Mouse (Mus musculus) yolk sac, embryonic 10.5 days (tissue): ENCODE data around the gene Serpina7.

Experiments used
- DNase-seq: peaks from one replicate; pipeline ENCODE4 v3.0.0-alpha.2; 2017; ENCODE audit warnings: low spot score

The Serpina7 gene

GRCm38 (mm10) chrX:139085077-139085476 lies at the start of gene Serpina7:
TSS of gene Serpina7 (minus strand) at chrX:139085236.
- DNase-seq = peak; percentile 1

DNA sequence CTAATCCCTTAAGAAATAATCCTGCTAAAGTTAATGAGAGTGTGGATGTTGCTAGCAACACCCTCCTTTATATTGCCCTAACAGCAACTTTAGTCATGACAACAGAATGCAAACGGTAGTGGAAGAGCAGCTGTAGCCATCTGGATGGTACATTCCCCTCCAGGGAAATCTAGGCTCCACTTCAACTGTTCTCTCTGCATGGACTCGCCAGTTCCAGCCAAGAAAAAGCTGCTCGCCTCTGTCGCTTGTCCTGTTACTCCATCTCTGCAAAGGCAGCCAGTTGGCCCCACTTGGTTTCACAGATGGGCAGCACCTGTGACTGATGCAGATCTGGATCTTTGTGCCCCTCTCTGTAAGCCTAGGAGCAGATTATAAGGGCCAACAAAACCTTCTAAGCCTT lies 49.0 kb upstream of the Serpina7 start:
- no peak for DNase-seq

GRCm38 (mm10) chrX:139097197-139097596 lies 12.2 kb upstream of the Serpina7 start:
- no peak for DNase-seq

DNA sequence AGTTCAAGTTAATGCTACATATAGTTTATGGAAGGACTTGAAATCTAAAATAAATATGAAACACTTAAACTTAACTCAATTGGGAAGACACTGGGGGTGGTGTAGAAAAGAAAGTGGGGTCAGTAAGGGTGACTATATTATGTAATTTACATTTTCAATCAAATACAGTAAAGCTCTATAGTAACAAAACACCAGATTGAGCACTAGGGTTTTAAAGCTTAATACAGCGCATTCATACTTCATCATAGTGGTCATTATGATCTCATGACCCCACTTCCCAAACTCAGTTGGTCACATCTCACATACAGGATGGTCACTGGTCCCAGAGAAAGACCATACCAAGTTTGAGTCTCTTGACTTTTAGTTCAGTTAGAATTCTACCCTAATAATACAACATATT lies 907 bp upstream of the Serpina7 start, which contains the start of gene 4930513O06Rik:
Gene 4930513O06Rik, plus strand, starts transcription at position 301 of the 400 bp plus-strand sequence.
- no peak for DNase-seq

DNA sequence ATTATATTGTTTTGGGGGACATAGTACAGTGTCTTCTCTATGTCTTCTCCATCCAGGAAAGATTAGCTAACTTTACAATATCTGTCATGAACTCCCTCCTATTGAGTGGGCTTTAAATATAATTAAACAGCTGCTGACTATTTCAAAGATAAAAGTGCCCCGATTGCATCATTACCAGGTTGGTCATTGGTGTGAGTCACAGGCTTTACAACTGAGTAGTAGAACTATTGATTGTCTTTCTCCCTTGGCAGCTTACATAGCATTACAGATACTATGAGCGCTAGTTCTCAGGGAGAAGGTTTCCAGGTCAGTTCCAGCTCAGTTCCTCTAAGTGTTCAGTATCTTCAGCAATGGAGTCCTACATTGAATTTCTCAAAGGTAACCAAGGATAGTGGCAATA lies 6.5 kb downstream of the Serpina7 start:
- DNase-seq = no peak

- DNase-seq = no peak
Observed at GRCm38 (mm10) chrX:139064078-139064477, 21.0 kb downstream of the Serpina7 start.

DNA sequence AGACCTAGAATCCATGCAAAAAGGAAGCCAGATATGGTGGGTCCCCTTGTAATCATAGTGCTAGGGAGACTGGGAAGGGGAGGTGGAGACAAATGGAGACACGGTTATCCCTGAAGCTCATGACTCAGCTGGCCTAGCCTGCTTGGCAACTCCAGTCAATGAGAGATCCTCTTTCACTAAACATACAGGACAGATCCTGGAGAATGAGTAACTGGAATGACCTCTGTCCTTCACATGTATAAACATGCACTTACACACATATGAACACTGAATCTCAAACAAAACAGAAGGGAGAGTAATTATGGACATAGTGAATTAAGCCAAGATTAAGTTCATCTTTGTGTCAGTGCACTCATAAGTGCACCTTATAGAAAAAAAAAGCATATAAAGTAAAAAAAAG lies 31.9 kb downstream of the Serpina7 start:
- DNase-seq = no peak

DNA sequence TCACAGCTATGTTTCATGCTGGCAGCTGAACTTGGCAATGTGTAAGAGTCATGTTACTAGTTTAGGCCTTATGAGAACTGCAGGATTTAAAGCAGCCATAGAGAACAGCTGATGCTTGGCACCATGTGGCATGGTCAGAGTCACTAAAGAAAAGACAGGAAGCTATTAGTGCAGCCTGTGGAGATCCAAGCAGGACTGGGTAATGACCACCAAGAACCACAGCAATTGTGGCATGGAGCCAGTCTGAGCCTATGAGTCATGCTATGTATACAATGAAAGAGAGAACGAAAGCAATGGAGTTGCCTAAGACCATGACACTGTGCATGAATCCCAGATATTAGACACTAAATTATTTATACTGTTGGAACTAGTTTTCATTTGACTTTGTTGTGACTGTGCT lies 33.1 kb downstream of the Serpina7 start:
- no peak for DNase-seq

DNA sequence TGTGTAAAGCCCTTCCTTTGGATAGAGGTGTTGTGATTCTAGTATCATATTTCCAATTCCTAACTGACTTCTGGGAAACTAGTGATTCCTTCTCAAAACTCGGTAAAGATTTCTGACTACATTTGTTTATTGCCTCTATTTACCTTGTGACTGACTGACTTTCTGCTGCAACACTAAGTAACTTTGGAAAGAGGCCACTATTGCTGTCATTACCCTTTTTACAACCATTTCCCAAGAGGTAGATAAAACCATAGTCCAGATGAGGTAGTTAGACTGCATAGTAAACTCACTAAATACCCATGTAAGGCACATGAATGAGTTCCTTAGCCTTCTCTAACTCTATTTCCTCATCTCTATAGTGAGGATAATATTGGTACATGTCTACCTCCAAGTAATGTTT lies 43.9 kb downstream of the Serpina7 start:
- no peak for DNase-seq

- no peak for DNase-seq
Observed at GRCm38 (mm10) chrX:139039314-139039713, 45.7 kb downstream of the Serpina7 start.

GRCm38 (mm10) chrX:139037666-139038065 lies 47.4 kb downstream of the Serpina7 start:
- no peak for DNase-seq
